Mouse (Mus musculus) c-Kit-positive CD71-positive TER-119-negative erythroid progenitor cells, embryonic 14.5 days (primary cell): ENCODE results near the gene Ncbp1.
A peak's percentile ranks its signal among the peaks of the same experiment; 100 is the strongest.
"Not testable (repeated sequence)": the region's sequence is repeated elsewhere in the genome, so short reads cannot be mapped to it uniquely, and the experiment has no call there.

Experiments
- DNase-seq: peaks from one replicate; pipeline ENCODE4 v3.0.0-alpha.2; 2013; ENCODE audit warnings: low read depth

Gene Ncbp1

GRCm38 (mm10) chr4:46129311-46130004 lies 9.0 kb upstream of the Ncbp1 start:
- no peak for DNase-seq

GRCm38 (mm10) chr4:46130221-46130620 lies 8.2 kb upstream of the Ncbp1 start:
- DNase-seq = peak; percentile 53

GRCm38 (mm10) chr4:46131791-46132190 lies 6.6 kb upstream of the Ncbp1 start:
- no peak for DNase-seq

- peak; percentile 24 for DNase-seq
Observed at GRCm38 (mm10) chr4:46137629-46138286, 655 bp upstream of the Ncbp1 start.

GRCm38 (mm10) chr4:46144323-46144722 lies 5.9 kb downstream of the Ncbp1 start:
- DNase-seq = peak; percentile 32

GRCm38 (mm10) chr4:46146881-46147280 lies 8.5 kb downstream of the Ncbp1 start:
- no peak for DNase-seq

- no peak for DNase-seq
Observed at GRCm38 (mm10) chr4:46151903-46152544, 13.6 kb downstream of the Ncbp1 start.

GRCm38 (mm10) chr4:46164027-46164426 lies 25.6 kb downstream of the Ncbp1 start:
- DNase-seq = no peak

GRCm38 (mm10) chr4:46165831-46166230 lies 27.4 kb downstream of the Ncbp1 start:
- DNase-seq = no peak

GRCm38 (mm10) chr4:46171761-46172160 lies 33.3 kb downstream of the Ncbp1 start:
- DNase-seq = no peak

- DNase-seq = no peak
Observed at GRCm38 (mm10) chr4:46176313-46176712, 37.9 kb downstream of the Ncbp1 start.

- DNase-seq = no peak
Observed at GRCm38 (mm10) chr4:46177018-46177417, 38.6 kb downstream of the Ncbp1 start.

GRCm38 (mm10) chr4:46177496-46177895 lies 39.1 kb downstream of the Ncbp1 start:
- no peak for DNase-seq

- DNase-seq = no peak
Observed at GRCm38 (mm10) chr4:46181168-46181567, 42.8 kb downstream of the Ncbp1 start.

GRCm38 (mm10) chr4:46182181-46182580 lies 43.8 kb downstream of the Ncbp1 start:
- no peak for DNase-seq

GRCm38 (mm10) chr4:46185423-46185822 lies 47.0 kb downstream of the Ncbp1 start:
- DNase-seq = no peak

- DNase-seq = no peak
Observed at GRCm38 (mm10) chr4:46185890-46186289, 47.5 kb downstream of the Ncbp1 start.

GRCm38 (mm10) chr4:46186466-46186865 lies 48.1 kb downstream of the Ncbp1 start:
- DNase-seq = no peak

GRCm38 (mm10) chr4:46192011-46192410 lies 53.6 kb downstream of the Ncbp1 start:
- not testable (repeated sequence) for DNase-seq

GRCm38 (mm10) chr4:46195781-46196487 lies 57.5 kb downstream of the Ncbp1 start, which contains the start of gene Xpa:
Gene Xpa, minus strand, starts transcription at chr4:46196311.
- peak; percentile 96 for DNase-seq

GRCm38 (mm10) chr4:46196513-46196912 lies 58.1 kb downstream of the Ncbp1 start:
- DNase-seq = no peak

- no peak for DNase-seq
Observed at GRCm38 (mm10) chr4:46198064-46198463, 59.7 kb downstream of the Ncbp1 start.
